Mouse (Mus musculus): ENCODE measurements around the gene Cavin1.
"Not testable (repeated sequence)": the region's sequence is repeated elsewhere in the genome, so short reads cannot be mapped to it uniquely, and the experiment has no call there.

Gene Cavin1

GRCm38 (mm10) chr11:100970557-100970937 is at the start of gene Cavin1:
Gene Cavin1 (minus strand): TSS chr11:100970887.
- DNase-seq (ENCODE audit: low read depth, low spot score) = peak; percentile 85

- no peak for DNase-seq (ENCODE audit: low read depth, low spot score)
Observed at GRCm38 (mm10) chr11:101011641-101012040, 41.0 kb upstream of the Cavin1 start.

- DNase-seq (ENCODE audit: low read depth, low spot score) = peak; percentile 44
Observed at GRCm38 (mm10) chr11:101009888-101010784, 39.4 kb upstream of the Cavin1 start.

GRCm38 (mm10) chr11:101009046-101009887 is 38.6 kb upstream of the Cavin1 start, which contains the start of gene Atp6v0a1:
Gene Atp6v0a1 (plus strand): TSS chr11:101009452.
- peak; percentile 97 for DNase-seq (ENCODE audit: low read depth, low spot score)

DNA sequence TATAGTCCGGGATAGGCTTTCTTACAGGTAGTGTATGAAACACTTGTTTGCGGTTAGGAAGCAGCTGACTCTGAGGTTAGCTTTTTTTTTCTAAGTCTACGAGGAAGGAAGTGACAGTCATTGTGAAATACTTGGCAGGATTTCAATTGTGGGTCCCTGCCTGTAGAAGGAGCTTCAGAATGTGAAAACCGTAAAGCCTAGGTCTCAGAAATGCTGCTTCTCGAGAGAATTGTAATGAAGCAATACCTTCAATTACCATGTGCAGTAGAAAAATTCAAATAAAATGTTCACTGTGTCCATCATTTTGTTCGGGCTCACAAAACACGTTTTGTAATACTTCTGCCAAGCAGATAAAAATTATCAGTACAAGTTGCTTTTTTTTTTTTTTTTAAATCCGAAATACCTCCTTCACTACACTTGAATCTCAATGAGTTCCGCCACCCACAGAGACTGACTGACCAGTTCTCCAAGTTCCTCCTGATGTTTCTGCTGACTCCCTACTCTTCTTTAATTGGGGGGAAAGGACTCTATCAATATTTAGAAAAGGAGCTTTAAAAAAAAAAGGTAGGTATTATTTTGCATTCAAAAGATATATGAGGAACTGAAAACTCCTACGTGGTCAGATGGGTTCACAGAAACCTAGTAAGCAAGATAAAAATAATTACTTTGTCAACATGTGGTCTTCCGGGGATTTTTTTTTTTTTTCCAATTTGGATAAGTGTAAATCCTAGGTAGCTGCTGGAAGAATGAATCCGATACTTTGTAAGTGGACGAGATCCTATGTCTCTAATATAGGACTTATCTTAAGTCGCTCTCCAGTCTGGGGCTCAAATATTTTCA is 37.7 kb upstream of the Cavin1 start:
- DNase-seq (ENCODE audit: low read depth, low spot score) = no peak

DNA sequence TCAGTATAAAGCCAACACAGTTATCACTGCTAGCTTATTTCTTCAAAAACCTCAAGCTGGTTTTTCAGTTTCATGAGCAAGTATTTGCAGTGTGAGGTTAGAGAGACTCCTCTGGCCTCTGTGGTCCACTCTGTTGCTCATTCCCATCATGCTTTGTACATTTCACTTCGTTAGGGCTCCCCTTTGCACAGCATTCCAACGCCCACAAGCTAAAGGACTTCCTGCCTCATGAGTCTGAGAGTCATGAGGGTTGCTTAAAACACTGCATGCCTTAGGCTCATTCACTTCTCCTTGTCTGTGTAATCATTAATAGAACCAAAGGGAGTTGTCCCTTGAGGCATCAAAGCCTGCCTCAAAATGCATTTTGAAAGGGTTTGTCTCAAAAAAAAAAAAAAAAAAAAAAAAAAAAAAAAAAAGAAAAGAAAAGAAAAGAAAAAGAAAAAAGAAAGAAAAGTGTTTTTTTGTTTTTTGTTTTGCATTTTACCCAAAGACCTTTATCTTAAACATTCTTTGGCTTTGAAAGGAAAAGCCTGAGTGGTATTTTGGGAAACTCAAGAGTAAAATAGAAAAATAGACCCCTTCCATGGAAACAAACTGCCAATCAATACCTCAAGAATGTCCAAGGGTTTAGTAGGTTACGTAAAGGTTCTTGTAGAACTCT is 32.5 kb upstream of the Cavin1 start:
- no peak for DNase-seq (ENCODE audit: low read depth, low spot score)

DNA sequence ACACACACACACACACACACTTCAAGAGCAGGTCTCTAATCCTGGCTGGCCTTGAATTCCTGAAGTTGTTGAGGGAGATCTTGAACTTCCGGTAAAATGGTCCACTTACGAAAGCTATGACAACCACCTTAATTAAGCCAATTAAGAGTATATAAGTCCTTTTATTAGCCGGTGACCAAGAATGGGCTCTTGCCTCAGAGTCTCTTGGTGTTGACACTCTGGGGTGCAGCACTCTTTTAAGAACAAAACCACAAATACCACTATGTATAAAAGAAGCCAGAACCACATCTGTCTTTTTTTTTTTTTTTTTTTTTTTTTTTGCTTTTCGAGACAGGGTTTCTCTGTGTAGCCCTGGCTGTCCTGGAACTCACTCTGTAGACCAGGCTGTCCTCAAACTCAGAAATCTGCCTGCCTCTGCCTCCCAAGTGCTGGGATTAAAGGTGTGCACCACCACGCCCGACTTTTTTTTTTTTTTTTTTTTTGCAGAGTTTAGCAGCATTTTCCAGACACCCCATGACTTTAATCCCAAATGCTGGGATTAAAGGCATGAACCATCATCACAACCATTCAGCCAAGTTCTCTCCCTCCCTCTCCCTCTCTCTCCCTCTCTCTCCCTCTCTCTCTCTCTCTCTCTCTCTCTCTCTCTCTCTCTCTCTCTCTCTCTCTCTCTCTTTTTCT is 31.3 kb upstream of the Cavin1 start:
- not testable (repeated sequence) for DNase-seq (ENCODE audit: low read depth, low spot score)

DNA sequence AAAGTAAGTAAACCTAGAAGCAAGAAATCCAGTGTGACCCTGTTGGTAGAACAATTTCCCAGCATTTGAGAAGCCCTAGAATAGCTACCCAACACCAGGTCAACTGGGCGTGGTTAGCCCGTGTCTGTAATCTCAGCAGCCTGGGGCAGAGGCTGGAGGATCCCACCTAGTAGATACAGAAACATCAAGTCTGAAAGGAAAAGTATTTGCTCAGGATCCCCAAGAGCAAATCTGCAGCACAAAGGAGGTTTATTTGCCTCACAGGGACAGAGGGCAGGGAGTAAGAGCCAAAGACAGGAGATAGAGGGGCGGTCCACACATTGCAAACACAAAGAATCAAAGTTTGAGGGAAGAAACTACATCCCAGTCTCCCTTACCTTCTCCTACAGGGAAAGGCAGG is 28.6 kb upstream of the Cavin1 start:
- peak; percentile 88 for DNase-seq (ENCODE audit: low read depth, low spot score)

DNA sequence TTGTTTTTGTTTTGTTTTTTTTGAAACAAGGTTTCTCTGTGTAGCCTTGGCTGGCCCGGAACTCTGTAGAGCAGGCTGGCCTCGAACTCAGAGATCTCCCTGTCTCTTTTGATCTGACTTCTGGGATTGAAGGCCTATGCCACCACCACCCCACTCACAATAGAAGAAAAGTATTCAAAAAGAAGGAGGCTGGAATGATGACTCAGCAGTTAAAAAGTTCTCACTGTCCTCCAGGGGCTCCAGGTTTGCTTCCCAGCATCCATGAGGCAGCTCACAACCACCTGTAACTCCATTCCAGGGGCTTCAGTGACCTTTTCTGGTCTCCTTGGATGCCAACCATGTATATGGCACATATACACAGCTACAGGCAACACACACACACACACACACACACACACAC is 28.1 kb upstream of the Cavin1 start:
- peak; percentile 23 for DNase-seq (ENCODE audit: low read depth, low spot score)

GRCm38 (mm10) chr11:100996501-100996900 is 25.8 kb upstream of the Cavin1 start:
- no peak for DNase-seq (ENCODE audit: low read depth, low spot score)

DNA sequence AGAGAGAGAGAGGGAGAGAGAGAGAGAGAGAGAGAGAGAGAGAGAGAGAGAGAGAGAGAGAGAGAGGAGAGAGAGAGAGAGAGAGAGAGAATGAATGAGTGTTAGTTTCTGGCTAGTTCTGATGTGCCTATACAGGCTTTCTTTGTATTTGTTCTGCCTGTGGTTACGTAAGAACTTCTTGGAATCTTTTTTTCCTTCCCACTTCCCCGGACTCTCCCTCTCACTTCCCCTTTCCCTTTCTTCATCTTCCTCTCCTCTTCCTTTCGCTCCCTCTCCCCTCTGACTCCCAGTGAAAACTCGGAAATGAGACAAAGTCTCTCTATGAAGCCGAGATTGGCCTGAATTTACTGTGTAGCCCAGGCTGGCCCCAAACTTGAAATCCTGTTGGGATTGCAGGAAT is 24.0 kb upstream of the Cavin1 start:
- no peak for DNase-seq (ENCODE audit: low read depth, low spot score)

- no peak for DNase-seq (ENCODE audit: low read depth, low spot score)
Observed at GRCm38 (mm10) chr11:100994233-100994632, 23.5 kb upstream of the Cavin1 start.

DNA sequence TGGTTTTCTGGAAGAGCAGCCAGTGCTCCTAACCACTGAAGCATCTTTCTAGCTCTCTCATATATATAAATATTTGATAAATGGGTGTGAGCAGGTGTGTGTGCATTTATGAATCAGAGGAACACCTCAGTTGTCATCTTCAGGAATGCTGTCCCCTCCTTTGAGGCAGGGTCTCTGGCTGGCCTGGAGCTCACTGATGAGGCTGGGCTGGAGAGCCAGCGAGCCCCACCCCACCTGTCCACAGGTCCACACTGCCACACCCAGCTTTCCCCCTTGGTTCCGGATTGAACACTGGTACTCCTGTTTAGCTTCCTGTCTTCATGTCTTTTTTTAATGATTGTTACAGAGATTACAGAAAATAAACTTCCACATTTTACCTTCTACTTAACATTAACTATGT is 22.8 kb upstream of the Cavin1 start:
- DNase-seq (ENCODE audit: low read depth, low spot score) = no peak

- DNase-seq (ENCODE audit: low read depth, low spot score) = peak; percentile 90
Observed at GRCm38 (mm10) chr11:100991027-100991534, 20.4 kb upstream of the Cavin1 start.

GRCm38 (mm10) chr11:100989666-100990065 is 19.0 kb upstream of the Cavin1 start:
- no peak for DNase-seq (ENCODE audit: low read depth, low spot score)

DNA sequence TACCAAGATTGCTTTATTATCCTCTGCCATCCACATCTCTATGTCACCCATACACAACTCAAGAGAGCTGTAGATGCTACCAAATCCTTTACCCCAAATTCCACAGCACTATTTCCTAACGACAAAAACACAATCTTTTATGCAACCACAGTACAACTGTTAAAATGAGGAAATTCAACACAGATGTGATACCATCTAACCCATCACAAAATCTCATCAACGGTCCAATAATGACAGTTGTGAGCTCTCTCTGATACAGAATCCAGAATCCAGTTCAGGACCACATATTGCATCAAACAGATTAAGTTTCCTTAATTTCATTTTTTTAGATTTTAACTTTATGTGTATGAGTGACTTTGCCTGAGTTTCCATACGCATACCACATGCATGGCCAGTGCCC is 18.0 kb upstream of the Cavin1 start:
- DNase-seq (ENCODE audit: low read depth, low spot score) = no peak

DNA sequence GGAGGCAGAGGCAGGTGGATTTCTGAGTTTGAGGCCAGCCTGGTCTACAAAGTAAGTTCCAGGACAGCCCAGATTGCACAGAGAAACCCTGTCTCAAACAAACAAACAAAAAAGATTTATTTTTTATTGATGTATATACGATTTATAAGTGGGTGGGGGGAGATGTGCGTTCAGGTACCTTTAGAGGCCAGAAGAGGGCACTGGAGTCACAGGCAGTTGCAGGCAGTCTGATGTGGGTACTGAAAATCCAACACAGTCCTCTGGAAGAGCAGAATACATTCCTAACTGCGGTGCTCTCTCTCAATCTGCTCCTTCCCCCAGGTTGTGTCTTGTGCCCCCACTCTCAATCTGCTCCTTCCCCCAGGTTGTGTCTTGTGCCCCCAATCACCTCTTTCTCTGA is 14.9 kb upstream of the Cavin1 start:
- DNase-seq (ENCODE audit: low read depth, low spot score) = peak; percentile 59

DNA sequence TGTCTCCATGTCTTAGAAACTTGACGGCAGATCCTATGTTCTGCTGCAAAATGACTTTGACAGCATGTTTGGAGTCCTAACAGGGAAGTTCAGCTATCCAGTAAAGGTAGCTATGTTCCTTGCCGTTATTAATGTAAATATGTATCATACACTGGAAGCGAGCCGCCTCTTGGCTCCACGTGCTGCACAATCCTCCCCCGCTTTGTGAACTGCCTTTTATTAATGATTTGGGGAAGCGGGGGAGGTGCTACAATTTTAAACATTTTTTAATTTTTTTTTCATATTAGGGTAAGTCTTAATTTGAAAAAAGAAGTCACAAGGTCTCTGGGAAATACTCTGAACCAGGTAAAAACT is 13.1 kb upstream of the Cavin1 start:
- DNase-seq (ENCODE audit: low read depth, low spot score) = no peak

DNA sequence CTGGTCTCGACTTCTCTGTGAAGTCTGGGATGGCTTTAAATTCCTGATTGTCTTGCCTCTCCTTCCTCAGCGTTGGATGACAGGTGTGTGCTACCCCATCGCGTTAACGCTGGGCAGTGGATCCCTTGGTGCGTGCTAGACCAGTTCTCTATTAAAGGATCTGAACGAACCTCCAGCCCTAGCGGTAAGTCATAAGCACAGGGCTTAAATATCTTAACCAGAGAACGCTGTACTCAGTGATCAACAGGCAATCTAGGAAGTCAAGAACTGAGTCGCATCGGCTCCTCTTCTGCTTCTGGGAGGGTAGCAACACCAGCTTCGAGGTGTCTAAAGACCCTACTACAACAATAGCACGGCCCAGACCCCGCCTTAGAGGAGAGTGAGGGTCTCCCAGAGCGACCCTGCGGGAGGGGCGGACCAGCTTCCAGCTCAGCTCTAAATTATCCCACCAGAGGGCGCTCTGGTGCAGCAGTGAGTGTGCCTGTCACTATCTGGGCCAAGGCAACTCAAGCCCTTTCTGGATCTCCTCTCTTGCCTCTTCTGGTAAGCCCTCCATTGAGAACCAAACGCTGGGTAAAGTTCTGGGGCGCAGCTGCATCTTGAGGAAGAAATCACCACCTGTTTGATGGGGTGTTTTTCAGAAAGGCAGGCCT is 12.6 kb upstream of the Cavin1 start:
- DNase-seq (ENCODE audit: low read depth, low spot score) = peak; percentile 76

- DNase-seq (ENCODE audit: low read depth, low spot score) = no peak
Observed at GRCm38 (mm10) chr11:100982087-100982486, 11.4 kb upstream of the Cavin1 start.

Measured in R1 (cell line).